Mouse (Mus musculus) liver, adult 2 months (tissue): ENCODE results near the gene Rex1bd. TPM values are rescaled to one million over a fixed set of nuclear protein-coding genes. Genes with fewer than 3 reads are reported as not detected.

Source experiments
- DNase-seq: peaks from one replicate; pipeline ENCODE4 v3.0.0-alpha.2; 2011; ENCODE audit warnings: low read depth, low spot score; ENCODE audit errors: extremely low read depth
- H3K27ac ChIP-seq: fragments of 200-500 bp; replicated peaks from 2 replicates; pipeline ENCODE4 v1.5.1; 2012; ENCODE audit warnings: low read depth, mild to moderate bottlenecking, control low read depth, inconsistent platforms, low read length; ENCODE audit not compliant: insufficient read depth
- H3K27me3 ChIP-seq: fragments of 200-500 bp; 2 replicates; pipeline ENCODE4 v1.6.1; 2012; ENCODE audit warnings: mild to moderate bottlenecking, moderate library complexity, low read length, inconsistent platforms; ENCODE audit not compliant: control insufficient read depth, insufficient read depth
- H3K36me3 ChIP-seq: fragments of 200-500 bp; 2 replicates; pipeline ENCODE4 v1.6.1; 2012; ENCODE audit warnings: low read length, inconsistent platforms; ENCODE audit not compliant: control insufficient read depth, insufficient read depth
- H3K4me1 ChIP-seq: fragments of 200-500 bp; 2 replicates; pipeline ENCODE4 v1.6.1; 2011; ENCODE audit warnings: low read length; ENCODE audit not compliant: control insufficient read depth, insufficient read depth
- H3K4me3 ChIP-seq: fragments of 200-500 bp; 2 replicates; pipeline ENCODE4 v1.5.1; 2011; ENCODE audit warnings: low read depth, mild to moderate bottlenecking, control low read depth, low read length, moderate library complexity; ENCODE audit not compliant: insufficient read depth
- H3K79me2 ChIP-seq: fragments of 200-500 bp; 2 replicates; pipeline ENCODE4 v1.6.1; 2012; ENCODE audit warnings: inconsistent platforms, mild to moderate bottlenecking, low read length, moderate library complexity; ENCODE audit not compliant: control insufficient read depth, insufficient read depth
- H3K9ac ChIP-seq: fragments of 200-500 bp; 2 replicates; pipeline ENCODE4 v1.6.1; 2012; ENCODE audit warnings: low read depth, mild to moderate bottlenecking, control low read depth, inconsistent platforms, low read length
- CTCF ChIP-seq: fragments of 200-500 bp; IDR thresholded peaks from 2 replicates; pipeline ENCODE4 v1.5.1; 2011; ENCODE audit warnings: low read depth, low read length, control low read depth
- POLR2A ChIP-seq: fragments of 200-500 bp; IDR thresholded peaks from 2 replicates; pipeline ENCODE4 v1.6.1; 2011; ENCODE audit warnings: low read length, control low read depth; ENCODE audit not compliant: insufficient read depth; ENCODE audit errors: extremely low read depth
- WGBS: fragments of 180-500 bp; shearing (Covaris S2); methylation state at CpG from one replicate; pipeline ENCODE4 v1.1.7; 2018; 5-methylcytosine and 5-hydroxymethylcytosine counted together
- polyA plus RNA-seq: library from polyadenylated mRNA; depleted of rRNA; stranded (reverse); fragments of >200 nt; gene quantifications from 2 replicates; pipeline ENCODE4 v1.2.3, GENCODE M21; 2012
- total RNA-seq: library from RNA; depleted of rRNA; stranded (reverse); fragments of >200 nt; gene quantifications from 2 replicates; pipeline ENCODE4 v1.2.3, GENCODE M21; 2014

Gene Rex1bd
- total and polyA plus RNA-seq, 2 experiments = 60.8 to 141 TPM

DNA sequence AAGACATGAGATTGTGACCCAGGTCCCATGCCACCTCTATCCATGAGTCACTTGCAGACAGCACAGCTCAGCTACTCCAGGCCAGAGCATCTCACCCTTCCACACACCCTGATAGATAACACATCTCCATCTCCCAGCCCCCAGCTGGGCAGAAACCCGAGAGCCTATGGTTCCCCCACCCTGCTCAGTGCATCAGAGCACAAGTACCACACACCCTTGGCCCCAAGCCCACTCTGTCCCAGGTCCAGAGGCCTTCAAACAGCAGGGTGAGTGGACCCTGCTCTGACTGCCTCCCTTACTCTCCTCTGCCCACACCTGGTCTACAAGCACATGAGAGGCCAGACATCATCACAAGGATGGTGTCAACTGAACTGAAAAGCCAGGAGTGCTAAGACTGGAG, 38.6 kb downstream of the Rex1bd start:
- H3K27me3 ChIP-seq = no peaks in the 10 kb centered on the region
- 56% methylated on average over 1 of the region's 1 CpGs for WGBS
- H3K4me3 ChIP-seq = no peak overlapping the region
- no peaks in the 10 kb centered on the region for H3K36me3 ChIP-seq
- peaks cover 21% of the 10 kb centered on the region for H3K4me1 ChIP-seq
- H3K9ac ChIP-seq = no peak overlapping the region
- peak; percentile 15 for DNase-seq
- H3K27ac ChIP-seq = no peak overlapping the region
- peaks cover 4% of the 10 kb centered on the region; the same call in 1 of the 2 replicates for H3K79me2 ChIP-seq
- no peak for TF ChIP-seq CTCF
- TF ChIP-seq POLR2A = no peak

DNA sequence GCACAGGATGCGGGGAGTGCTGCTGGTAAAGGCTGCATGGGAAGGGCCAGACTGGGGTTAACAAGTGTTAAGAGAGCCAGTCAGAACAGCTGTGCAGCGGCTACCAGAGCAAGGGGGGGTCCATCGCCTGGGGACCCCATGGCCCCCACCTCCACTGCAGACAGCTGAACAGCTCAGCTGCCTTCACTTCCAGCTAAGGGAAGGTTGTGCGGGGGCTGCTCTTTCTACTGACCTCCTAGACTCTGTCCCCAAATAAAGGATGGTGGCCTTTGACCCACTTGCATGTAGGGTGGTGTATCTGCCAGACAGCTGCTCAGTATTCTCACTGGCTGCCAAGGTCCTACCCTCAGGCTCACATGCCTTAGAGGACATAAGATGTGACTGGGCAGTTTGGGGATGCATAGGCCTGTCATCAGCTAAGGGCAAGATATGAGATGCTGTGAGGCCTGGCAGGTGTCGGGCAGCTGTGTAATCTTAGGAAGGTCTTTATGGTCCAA, 39.3 kb downstream of the Rex1bd start:
- WGBS = 39% methylated on average over 5 of the region's 5 CpGs
- no peaks in the 10 kb centered on the region for H3K27me3 ChIP-seq
- TF ChIP-seq POLR2A = no peak
- no peak for TF ChIP-seq CTCF
- H3K27ac ChIP-seq = no peak overlapping the region
- no peak overlapping the region for H3K4me3 ChIP-seq
- peaks cover 21% of the 10 kb centered on the region for H3K4me1 ChIP-seq
- H3K36me3 ChIP-seq = no peaks in the 10 kb centered on the region
- peak; percentile 71 for DNase-seq
- H3K9ac ChIP-seq = no peak overlapping the region
- H3K79me2 ChIP-seq = peaks cover 4% of the 10 kb centered on the region; the same call in 1 of the 2 replicates

DNA sequence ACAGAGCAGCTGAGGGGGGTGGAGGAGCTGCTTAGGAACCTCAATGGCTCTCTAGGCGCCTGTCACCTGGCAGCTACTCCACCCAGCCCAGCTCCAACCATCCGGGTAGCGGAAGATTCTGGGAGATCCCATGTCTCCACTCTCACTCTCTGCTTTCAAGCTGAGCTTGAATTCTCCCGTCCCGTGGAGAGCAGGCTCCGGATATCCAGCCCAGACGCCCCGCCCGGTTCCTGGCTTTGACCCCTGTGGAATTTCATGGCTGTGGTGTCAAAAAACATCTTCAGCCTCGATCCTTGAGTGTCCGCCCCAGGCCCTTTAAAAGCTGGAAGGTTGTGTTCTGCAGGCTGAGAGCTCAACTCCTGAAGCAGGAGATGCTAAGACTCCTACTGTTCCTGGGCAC, 39.8 kb downstream of the Rex1bd start:
- Histone ChIP-seq H3K27ac (no peak overlapping the region), H3K27me3 (no peaks in the 10 kb centered on the region), H3K9ac (no peak overlapping the region), H3K4me1 (peaks cover 21% of the 10 kb centered on the region), H3K4me3 (no peak overlapping the region), H3K36me3 (no peaks in the 10 kb centered on the region), H3K79me2 (peaks cover 4% of the 10 kb centered on the region; the same call in 1 of the 2 replicates)
- no peak for DNase-seq
- no peak for TF ChIP-seq CTCF
- TF ChIP-seq POLR2A = no peak
- 65% methylated on average over 11 of the region's 11 CpGs for WGBS

DNA sequence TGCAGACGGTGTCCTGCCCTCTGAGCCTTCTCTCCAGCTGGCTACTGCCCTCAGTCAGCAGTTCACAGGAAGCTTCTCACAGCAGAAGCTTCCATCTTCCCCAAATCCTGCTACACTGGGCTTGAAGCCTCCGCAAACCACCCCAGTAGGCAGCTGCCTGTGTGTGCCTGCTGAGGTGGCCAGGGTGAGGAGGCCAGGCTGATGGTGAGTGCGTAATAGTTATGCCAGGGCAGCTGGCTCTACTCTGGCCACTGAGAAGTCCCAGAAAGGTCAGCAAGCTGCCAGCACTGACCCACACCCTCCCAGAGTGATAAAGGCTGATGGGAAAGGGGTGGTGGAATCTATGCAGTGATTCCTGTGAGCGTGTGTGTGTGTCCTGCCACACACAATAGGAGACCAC, 40.2 kb downstream of the Rex1bd start:
- TF ChIP-seq CTCF = no peak
- no peak for TF ChIP-seq POLR2A
- Histone ChIP-seq H3K79me2 (peaks cover 4% of the 10 kb centered on the region; the same call in 1 of the 2 replicates), H3K27ac (no peak overlapping the region), H3K36me3 (no peaks in the 10 kb centered on the region), H3K4me1 (peaks cover 21% of the 10 kb centered on the region), H3K4me3 (no peak overlapping the region), H3K27me3 (no peaks in the 10 kb centered on the region), H3K9ac (no peak overlapping the region)
- DNase-seq = no peak
- WGBS = 62% methylated on average over 4 of the region's 4 CpGs

DNA sequence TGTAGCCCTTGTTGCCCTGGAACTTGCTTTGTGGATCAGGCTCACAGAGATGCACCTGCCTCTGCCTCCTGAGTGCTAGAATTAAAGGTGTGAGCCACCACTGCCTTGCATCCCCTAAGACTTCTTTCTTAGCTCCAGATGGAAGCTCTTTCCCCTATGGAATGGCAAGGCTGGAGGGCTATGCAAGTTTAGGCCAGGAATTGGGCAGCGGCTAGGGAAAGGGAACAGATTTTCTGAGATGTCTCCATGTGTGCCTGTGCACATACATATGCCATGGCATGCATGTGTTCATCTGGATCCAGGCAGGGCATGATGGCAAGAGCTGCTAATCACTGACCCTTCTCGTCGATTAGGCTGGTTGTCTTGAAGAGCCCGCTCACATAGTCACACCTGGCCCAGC, 40.9 kb downstream of the Rex1bd start:
- H3K36me3 ChIP-seq = no peaks in the 10 kb centered on the region
- H3K79me2 ChIP-seq = peaks cover 4% of the 10 kb centered on the region; the same call in 1 of the 2 replicates
- no peak for TF ChIP-seq POLR2A
- no peak for TF ChIP-seq CTCF
- no peak overlapping the region for H3K4me3 ChIP-seq
- peaks cover 21% of the 10 kb centered on the region for H3K4me1 ChIP-seq
- 99% methylated on average over 4 of the region's 4 CpGs for WGBS
- no peaks in the 10 kb centered on the region for H3K27me3 ChIP-seq
- DNase-seq = no peak
- no peak overlapping the region for H3K27ac ChIP-seq
- no peak overlapping the region for H3K9ac ChIP-seq

DNA sequence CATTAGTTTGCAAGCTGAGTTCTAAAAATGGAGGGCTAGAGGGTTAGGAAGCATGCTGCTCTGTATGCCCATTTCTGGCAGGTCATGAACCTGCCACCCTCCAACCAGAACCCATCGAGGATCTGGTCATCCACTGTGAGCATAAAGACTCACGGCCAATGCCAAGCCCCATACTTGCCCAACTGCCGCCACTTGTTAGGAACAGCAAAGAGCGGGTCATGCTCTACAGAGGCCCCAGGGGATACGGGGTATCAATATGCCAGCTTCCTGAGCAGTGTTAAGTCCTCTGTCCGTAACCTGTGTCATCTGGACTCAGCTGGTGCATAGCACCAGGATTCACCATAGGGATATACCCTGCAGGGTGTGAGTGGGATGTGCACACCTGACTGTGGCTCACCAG, 42.4 kb downstream of the Rex1bd start:
- WGBS = 95% methylated on average over 6 of the region's 6 CpGs
- no peak overlapping the region for H3K9ac ChIP-seq
- H3K4me1 ChIP-seq = peaks cover 12% of the 10 kb centered on the region
- H3K27me3 ChIP-seq = no peaks in the 10 kb centered on the region
- no peak overlapping the region for H3K4me3 ChIP-seq
- TF ChIP-seq CTCF (no peak), POLR2A (no peak)
- no peak overlapping the region for H3K27ac ChIP-seq
- no peaks in the 10 kb centered on the region for H3K36me3 ChIP-seq
- peaks cover 4% of the 10 kb centered on the region; the same call in 1 of the 2 replicates for H3K79me2 ChIP-seq
- no peak for DNase-seq
